9 mouse cellular contexts compared by ENCODE assay signal in genomic region chr5:135868653-135869052, GRCm38 (mm10). TPM values are rescaled to one million over a fixed set of nuclear protein-coding genes. Genes with fewer than 3 reads are reported as not detected.
A peak's percentile ranks its signal among the peaks of the same experiment; 100 is the strongest.
DNase-seq lines count a peak whose midpoint lies in the region; ATAC-seq and TF ChIP-seq lines count a peak whose summit lies in the region.
"Had no signal": no experiment of that assay in that cellular context is flagged by ENCODE, and none has a peak within 500 bp of the region (broad histone marks: within the 10 kb centered on the region; RNA-seq: fewer than 3 reads in every experiment).

No protein-coding gene starts in this region.

- no peak for TF ChIP-seq POLR2A in lung, adult 2 months (IDR thresholded peaks at IDR 0.05; ENCODE audit: borderline replicate concordance, extremely low read depth, low read depth, low read length)
- TF ChIP-seq POLR2A in limb, embryonic 14.5 days (IDR thresholded peaks at IDR 0.05; ENCODE audit: borderline replicate concordance, extremely low read depth, insufficient read depth, insufficient read length), result no peak

- H3K4me3 ChIP-seq in lung, postnatal 0 days (ENCODE audit: low read depth, low read length), result peak overlapping the region; percentile 35; the same call in 1 of the 2 replicates
- no peak overlapping the region for H3K4me3 ChIP-seq in lung, adult 2 months (replicated peaks; ENCODE audit: extremely low read depth, low read depth, low read length)
- peak overlapping the region; percentile 46 for H3K4me3 ChIP-seq in limb, embryonic 14.5 days (replicated peaks; ENCODE audit: low read length)

- no peak overlapping the region for H3K9ac ChIP-seq in lung, postnatal 0 days (replicated peaks; ENCODE audit: low read depth)
- H3K9ac ChIP-seq in limb, embryonic 14.5 days (ENCODE audit: low read depth, low read length, severe bottlenecking), result peak overlapping the region; percentile 48; the same call in 1 of the 2 replicates

- no peaks in the 10 kb centered on the region for H3K36me3 ChIP-seq in lung, postnatal 0 days (ENCODE audit: insufficient read depth, low read length)
- H3K36me3 ChIP-seq in limb, embryonic 14.5 days (ENCODE audit: control insufficient read depth, insufficient read depth, low read length), result no peaks in the 10 kb centered on the region

- H3K4me2 ChIP-seq in lung, postnatal 0 days (replicated peaks; ENCODE audit: low read depth, low read length), result peak overlapping the region; percentile 67
- peak overlapping the region; percentile 91 for H3K4me2 ChIP-seq in limb, embryonic 14.5 days (replicated peaks; ENCODE audit: low read depth, low read length, severe bottlenecking)

- no peak for ATAC-seq in cerebellum, adult (ENCODE audit: insufficient number of reproducible peaks, low FRiP score, low TSS enrichment)
- no peak for ATAC-seq in lung, postnatal 0 days
- ATAC-seq in limb, embryonic 14.5 days (ENCODE audit: low FRiP score, low read depth), result no peak
- ATAC-seq in erythroid progenitor cell, adult 5-6 weeks (replicated peaks; ENCODE audit: low FRiP score, poor library complexity, severe bottlenecking), result no peak

- H3K27me3 ChIP-seq in lung, postnatal 0 days (replicated peaks; ENCODE audit: insufficient read depth, low read length), result peaks cover 33% of the 10 kb centered on the region
- H3K27me3 ChIP-seq in limb, embryonic 14.5 days (ENCODE audit: control insufficient read depth, insufficient read depth, low read length), result peaks cover 56% of the 10 kb centered on the region

- no peak overlapping the region for H3K27ac ChIP-seq in lung, postnatal 0 days (ENCODE audit: low read length)
- H3K27ac ChIP-seq in limb, embryonic 14.5 days (replicated peaks; ENCODE audit: low read depth, low read length), result no peak overlapping the region

- peak; percentile 43 for DNase-seq in cerebellum, adult 9-11 months
- no peak for DNase-seq in lung, postnatal 0 days (ENCODE audit: low spot score)
- DNase-seq in lung, adult 2 months, result no peak
- DNase-seq in limb, embryonic 14.5 days (ENCODE audit: low spot score), result no peak
- DNase-seq in testis, postnatal 10 days (ENCODE audit: low spot score), result peak; percentile 52
- no peak for DNase-seq in layer of hippocampus, adult 9-10 months (ENCODE audit: low spot score)
- DNase-seq: kidney, adult 2 months had no signal

- no peak for TF ChIP-seq EP300 in lung, postnatal 0 days (IDR thresholded peaks at IDR 0.05)

- H3K4me1 ChIP-seq in lung, postnatal 0 days (ENCODE audit: insufficient read depth, low read depth, low read length), result no peaks in the 10 kb centered on the region
- no peaks in the 10 kb centered on the region for H3K4me1 ChIP-seq in lung, adult 2 months (ENCODE audit: control insufficient read depth, insufficient read depth, low read length)
- peaks cover 3% of the 10 kb centered on the region; the same call in 1 of the 2 replicates for H3K4me1 ChIP-seq in limb, embryonic 14.5 days (ENCODE audit: control insufficient read depth, insufficient read depth, low read length)

- 4% methylated on average over 26 of the region's 27 CpGs for WGBS in lung, postnatal 0 days
- WGBS in lung, adult 2 months, result 6% methylated on average over 26 of the region's 27 CpGs
- 1% methylated on average over 26 of the region's 27 CpGs for WGBS in limb, embryonic 14.5 days

- no peak for TF ChIP-seq CTCF in lung, postnatal 0 days (IDR thresholded peaks at IDR 0.05)
- TF ChIP-seq CTCF in lung, adult 2 months (IDR thresholded peaks at IDR 0.05; ENCODE audit: insufficient read depth, low read length), result no peak

- no peaks in the 10 kb centered on the region for H3K9me3 ChIP-seq in lung, postnatal 0 days (ENCODE audit: low read length)
- no peaks in the 10 kb centered on the region for H3K9me3 ChIP-seq in limb, embryonic 14.5 days (ENCODE audit: control insufficient read depth, low read length)

RNA-seq across cellular contexts. Expression of gene Hspb1, which starts 19.1 kb away (rescaled TPM):
- polyA plus RNA-seq in lung, postnatal 0 days (2015; fragmentation: Nextera tagmentation; extraction: Ambion mirVana), result 198 and 248 TPM in 2 replicates
- polyA plus RNA-seq in lung, adult 2 months (2012; rRNA removed), result 541 and 589 TPM in 2 replicates
- polyA plus RNA-seq in limb, embryonic 14.5 days (2012; rRNA removed), result 326 and 338 TPM in 2 replicates
- polyA plus RNA-seq in limb, embryonic 14.5 days (2014; fragmentation: Nextera tagmentation; extraction: Ambion mirVana), result 433 and 574 TPM in 2 replicates
- not detected in 2 replicates for total RNA-seq in erythroid progenitor cell, adult 5-6 weeks (2015; ENCODE audit: low replicate concordance)
- total RNA-seq in erythroid progenitor cell, adult 5-6 weeks (2017; ENCODE audit: low replicate concordance), result not detected in 2 replicates

Comparison
In these comparisons a context has a peak if more than half of its experiments do, and no peak if none do; other contexts are left out.
1. DNase-seq: peak in cerebellum, adult 9-11 months (single experiment) and testis, postnatal 10 days (single experiment); none in lung, postnatal 0 days (single experiment), lung, adult 2 months (single experiment), limb, embryonic 14.5 days (single experiment) and layer of hippocampus, adult 9-10 months (single experiment).